8 mouse cellular contexts compared by ENCODE assay signal in the genomic region with DNA sequence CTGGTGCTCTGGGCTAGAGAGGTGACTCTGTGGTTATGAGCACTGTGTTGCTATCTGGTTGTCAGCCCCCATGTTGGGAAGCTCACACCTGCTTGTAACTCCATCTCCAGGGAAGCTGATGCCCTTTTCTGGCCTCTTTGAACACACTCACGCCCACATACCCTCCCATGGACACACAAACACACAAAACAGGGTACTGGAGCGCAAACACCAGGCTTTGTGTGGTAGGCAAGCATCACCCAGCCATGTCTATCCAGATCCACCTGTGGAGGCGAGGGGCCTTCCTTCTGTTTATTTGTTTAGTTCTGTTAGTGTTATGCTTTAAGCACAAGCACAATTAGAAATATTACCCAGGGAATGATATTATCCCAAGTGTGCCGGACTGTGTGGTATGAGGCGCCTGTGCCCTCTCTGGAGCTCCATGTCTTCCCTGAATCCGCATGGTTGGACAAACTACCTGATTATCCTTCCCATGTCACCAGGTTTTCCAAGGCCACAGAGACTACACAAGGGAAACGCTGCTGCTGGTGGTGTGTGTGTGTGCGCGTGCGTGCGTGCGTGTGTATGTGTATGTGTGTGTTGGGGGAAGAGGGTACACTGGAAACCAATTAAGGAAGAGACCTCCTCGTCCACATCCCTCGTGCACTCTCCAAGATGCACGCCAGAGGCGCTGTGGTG. TPM values are rescaled to one million over a fixed set of nuclear protein-coding genes. Genes with fewer than 3 reads are reported as not detected.
DNase-seq lines count a peak whose midpoint lies in the region; ATAC-seq and TF ChIP-seq lines count a peak whose summit lies in the region.

No protein-coding gene starts in this region.

- no peak for ATAC-seq in lung, embryonic 16.5 days (ENCODE audit: low read depth)
- no peak for ATAC-seq in heart, embryonic 15.5 days (replicated peaks; ENCODE audit: insufficient number of reproducible peaks, insufficient read depth, low FRiP score, low read depth)
- ATAC-seq in liver, embryonic 11.5 days (replicated peaks; ENCODE audit: low FRiP score): peak; percentile 81; the same call in 1 of the 2 replicates
- no peak for ATAC-seq in cerebellum, adult (ENCODE audit: insufficient number of reproducible peaks, low FRiP score, low TSS enrichment)

- H3K4me1 ChIP-seq in lung, embryonic 16.5 days (replicated peaks; ENCODE audit: control insufficient read depth, insufficient read depth, low read length): peaks cover 24% of the 10 kb centered on the region
- peaks cover 27% of the 10 kb centered on the region for H3K4me1 ChIP-seq in heart, embryonic 15.5 days (replicated peaks)
- H3K4me1 ChIP-seq in liver, embryonic 11.5 days (replicated peaks; ENCODE audit: control insufficient read depth, insufficient read depth, low read length): peaks cover 7% of the 10 kb centered on the region
- H3K4me1 ChIP-seq in olfactory bulb, adult 2 months (ENCODE audit: control insufficient read depth, insufficient read depth, low read length): peaks cover 9% of the 10 kb centered on the region

- WGBS in lung, embryonic 16.5 days: 27% methylated on average over 16 of the region's 16 CpGs
- WGBS in heart, embryonic 15.5 days: 29% methylated on average over 16 of the region's 16 CpGs
- WGBS in liver, embryonic 11.5 days: 30% methylated on average over 16 of the region's 16 CpGs
- 41% methylated on average over 16 of the region's 16 CpGs for whole genome bisulfite sequencing in olfactory bulb, adult 2 months

- H3K27ac ChIP-seq in lung, embryonic 16.5 days (ENCODE audit: low read length): peak overlapping the region; percentile 93
- H3K27ac ChIP-seq in heart, embryonic 15.5 days: peak overlapping the region; percentile 95
- no peak overlapping the region; the same call in 1 of the 2 replicates for H3K27ac ChIP-seq in liver, embryonic 11.5 days (ENCODE audit: low read depth, low read length)
- no peak overlapping the region for H3K27ac ChIP-seq in olfactory bulb, adult 2 months (ENCODE audit: insufficient read depth, low read depth, low read length)

- peak overlapping the region; percentile 81 for H3K9ac ChIP-seq in lung, embryonic 16.5 days (ENCODE audit: low read length)
- peak overlapping the region; percentile 82; the same call in 1 of the 2 replicates for H3K9ac ChIP-seq in heart, embryonic 15.5 days
- peak overlapping the region; percentile 59; the same call in 1 of the 2 replicates for H3K9ac ChIP-seq in liver, embryonic 11.5 days (ENCODE audit: low read depth, low read length)

- H3K27me3 ChIP-seq in lung, embryonic 16.5 days (ENCODE audit: control insufficient read depth, insufficient read depth, low read depth, low read length): no peaks in the 10 kb centered on the region
- no peaks in the 10 kb centered on the region for H3K27me3 ChIP-seq in heart, embryonic 15.5 days
- H3K27me3 ChIP-seq in liver, embryonic 11.5 days (replicated peaks; ENCODE audit: control insufficient read depth, insufficient read depth, low read length): no peaks in the 10 kb centered on the region

- DNase-seq in lung, postnatal 14 days: no peak
- peak; percentile 53 for DNase-seq in c-Kit-positive CD71-negative TER-119-negative erythroid progenitor cells, embryonic 14.5 days (ENCODE audit: low read depth)
- peak; percentile 39 for DNase-seq in liver, embryonic 11.5 days (ENCODE audit: low spot score)
- DNase-seq in cerebellum, adult 8-10 months: no peak

- TF ChIP-seq CTCF in olfactory bulb, adult 2 months (IDR thresholded peaks at IDR 0.05; ENCODE audit: insufficient read depth, low read depth, low read length): 0 out of 2 replicates have a peak, but pooled peaks have one; percentile 64

- no peaks in the 10 kb centered on the region for H3K36me3 ChIP-seq in lung, embryonic 16.5 days (ENCODE audit: control insufficient read depth, insufficient read depth, low read length)
- 0 out of 2 replicates have a peak, but pooled peaks cover 3% of the 10 kb centered on the region for H3K36me3 ChIP-seq in heart, embryonic 15.5 days
- H3K36me3 ChIP-seq in liver, embryonic 11.5 days (ENCODE audit: control insufficient read depth, insufficient read depth, low read length): no peaks in the 10 kb centered on the region

- H3K4me3 ChIP-seq in lung, embryonic 16.5 days (ENCODE audit: low read length): peak overlapping the region; percentile 66
- peak overlapping the region; percentile 79 for H3K4me3 ChIP-seq in heart, embryonic 15.5 days
- H3K4me3 ChIP-seq in liver, embryonic 11.5 days (ENCODE audit: low read depth, low read length): peak overlapping the region; percentile 64
- peak overlapping the region; percentile 48 for H3K4me3 ChIP-seq in olfactory bulb, adult 2 months (ENCODE audit: insufficient read depth, low read depth, low read length)

- H3K4me2 ChIP-seq in lung, embryonic 16.5 days (ENCODE audit: low read depth, low read length): peak overlapping the region; percentile 95
- peak overlapping the region; percentile 88 for H3K4me2 ChIP-seq in heart, embryonic 15.5 days
- H3K4me2 ChIP-seq in liver, embryonic 11.5 days: peak overlapping the region; percentile 90

- no peaks in the 10 kb centered on the region for H3K9me3 ChIP-seq in lung, embryonic 16.5 days (ENCODE audit: control insufficient read depth, low read length)
- H3K9me3 ChIP-seq in heart, embryonic 15.5 days (replicated peaks): no peaks in the 10 kb centered on the region
- no peaks in the 10 kb centered on the region for H3K9me3 ChIP-seq in liver, embryonic 11.5 days (ENCODE audit: control insufficient read depth, low read length)

- no peak for TF ChIP-seq POLR2A in olfactory bulb, adult 2 months (IDR thresholded peaks at IDR 0.05; ENCODE audit: insufficient read depth, low read depth, low read length)

RNA-seq across cellular contexts. Expression of a gene that starts 0.8 kb away (rescaled TPM):
- polyA plus RNA-seq in lung, embryonic 16.5 days (2015; fragmentation: Nextera tagmentation; extraction: Ambion mirVana): 7.0 and 8.0 TPM in 2 replicates
- 5.0 and 6.8 TPM in 2 replicates for polyA plus RNA-seq in heart, embryonic 15.5 days (2015; fragmentation: Nextera tagmentation; extraction: Ambion mirVana)
- 2.8 and 2.9 TPM in 2 replicates for polyA plus RNA-seq in liver, embryonic 11.5 days (2014; fragmentation: Nextera tagmentation; extraction: Ambion mirVana)
- polyA plus RNA-seq in olfactory bulb, adult 2 months (2012; ENCODE audit: insufficient read depth, insufficient read length, low replicate concordance, missing spikeins): not detected in 2 replicates

Comparison
In these comparisons a context has a peak if more than half of its experiments do, and no peak if none do; other contexts are left out.
1. H3K27ac ChIP-seq: peak in lung, embryonic 16.5 days (single experiment) and heart, embryonic 15.5 days (single experiment); none in liver, embryonic 11.5 days (single experiment) and olfactory bulb, adult 2 months (single experiment).
2. DNase-seq: peak in c-Kit-positive CD71-negative TER-119-negative erythroid progenitor cells, embryonic 14.5 days (single experiment) and liver, embryonic 11.5 days (single experiment); none in lung, postnatal 14 days (single experiment) and cerebellum, adult 8-10 months (single experiment).
3. Peak in every context shown above with its lines, with median percentiles within 50 percentile points of each other: H3K4me2 ChIP-seq, H3K4me3 ChIP-seq and H3K9ac ChIP-seq.